Mouse (Mus musculus): Measurements from ENCODE around the gene Ssxb10. TPM values are rescaled to one million over a fixed set of nuclear protein-coding genes. Genes with fewer than 3 reads are reported as not detected.
A peak's percentile ranks its signal among the peaks of the same experiment; 100 is the strongest.
"Not testable (repeated sequence)": the region's sequence is repeated elsewhere in the genome, so short reads cannot be mapped to it uniquely, and the experiment has no call there.

Gene Ssxb10
- total RNA-seq (2021) = not detected
- long read RNA-seq, experiment 1 = 0 reads
- long read RNA-seq, experiment 2 = 0 reads

DNA sequence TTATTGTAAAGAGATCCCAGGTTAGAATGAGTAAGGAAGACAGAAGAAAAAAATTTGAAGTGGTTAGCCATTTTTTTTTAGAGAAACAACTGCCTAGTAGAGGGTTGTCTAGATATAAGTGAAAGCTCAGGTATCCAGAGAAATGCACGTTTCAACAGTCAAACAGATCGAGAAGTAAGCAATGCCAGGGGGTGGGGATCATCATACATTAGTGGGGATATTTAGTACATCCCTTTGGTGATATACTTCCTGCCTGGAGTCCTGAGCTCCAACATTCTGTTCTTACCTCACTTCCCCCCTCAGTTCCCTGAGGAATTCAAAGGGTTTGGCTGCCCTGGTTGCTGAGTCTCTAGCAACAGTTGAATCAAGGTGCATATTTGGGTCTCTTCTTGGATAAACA lies at the start of gene Ssxb10:
TSS of gene Ssxb10 (plus strand) at position 301 of the 400 bp plus-strand sequence.
- intact Hi-C loops (cut with DNase I) = no loop called here
- no peak for DNase-seq

DNA sequence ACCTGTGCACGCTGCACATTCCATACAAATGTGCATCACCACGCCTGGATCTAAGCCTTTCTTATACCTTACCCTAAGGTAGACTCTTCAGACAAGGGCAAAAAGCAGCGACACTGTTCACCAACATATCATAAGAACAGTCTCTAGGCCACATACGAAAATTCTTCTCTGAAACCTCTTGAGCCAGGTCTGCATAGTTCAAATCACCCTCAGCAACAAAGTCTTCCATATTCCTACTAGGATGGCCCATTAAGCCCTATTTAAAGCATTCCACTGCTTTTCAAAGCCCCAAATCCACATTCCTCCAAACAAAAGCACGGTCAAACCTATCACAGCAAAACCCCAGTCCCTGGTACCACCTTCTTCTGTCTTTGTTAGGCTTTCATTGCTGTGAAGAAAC lies 38.6 kb upstream of the Ssxb10 start:
- intact Hi-C loops (cut with DNase I) = no loop called here
- DNase-seq = no peak

DNA sequence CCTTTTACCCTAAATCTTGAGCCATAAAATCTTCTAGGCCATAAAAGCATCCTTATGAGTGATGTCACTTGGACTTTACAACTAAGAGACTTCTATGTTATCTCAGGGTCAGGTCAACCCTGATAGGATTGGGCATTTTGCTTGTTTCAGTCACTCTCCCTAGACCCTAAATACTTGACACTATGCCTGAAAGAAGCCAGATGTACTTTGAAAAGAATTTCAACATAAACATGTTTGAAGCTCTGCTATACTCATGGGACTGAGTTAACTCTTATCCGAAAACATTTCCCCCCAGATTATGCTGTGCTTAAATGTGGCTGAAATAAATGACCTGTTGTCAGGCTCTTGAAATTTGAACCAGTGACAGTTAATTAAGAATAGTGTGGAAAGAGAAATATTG lies 17.9 kb upstream of the Ssxb10 start:
- DNase-seq = no peak
- intact Hi-C loops (cut with DNase I) = no loop called here

DNA sequence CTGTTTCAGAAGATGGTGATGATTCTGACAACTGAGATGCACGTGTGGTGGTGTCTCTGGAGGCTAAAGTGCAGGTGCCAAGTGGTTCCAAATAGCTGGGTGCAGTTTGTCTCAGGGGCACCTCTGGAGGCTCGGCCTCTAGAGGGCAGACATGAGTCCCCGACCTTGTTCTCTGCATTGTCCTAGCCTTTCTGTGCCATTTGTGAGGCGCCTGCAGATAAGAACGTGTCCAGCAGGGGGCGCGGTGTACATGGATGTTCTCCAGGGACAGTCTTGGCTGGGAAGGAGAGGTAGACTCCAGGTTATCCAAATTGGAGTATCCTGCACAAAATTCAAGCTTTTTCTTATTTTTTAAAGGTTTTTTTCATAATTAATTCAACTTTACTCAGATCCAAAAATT lies 12.3 kb upstream of the Ssxb10 start:
- intact Hi-C loops (cut with DNase I) = not testable (repeated sequence)
- DNase-seq = peak; percentile 15 to 58

DNA sequence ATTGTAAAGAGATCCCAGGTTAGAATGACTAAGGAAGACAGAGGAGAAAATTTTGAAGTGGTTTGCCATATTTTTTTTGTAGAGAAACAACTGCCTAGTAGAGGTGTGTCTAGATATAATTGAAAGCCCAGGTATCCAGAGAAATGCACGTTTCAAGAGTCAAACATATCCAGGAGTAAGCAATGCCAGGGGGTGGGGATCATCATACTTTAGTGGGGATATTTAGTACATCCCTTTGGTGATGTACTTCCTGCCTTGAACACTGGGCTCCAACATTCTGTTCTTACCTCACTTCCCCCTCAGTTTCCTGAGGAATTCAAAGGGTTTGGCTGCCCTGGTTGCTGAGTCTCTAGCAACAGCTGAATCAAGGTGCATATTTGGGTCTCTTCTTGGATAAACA lies 39.5 kb downstream of the Ssxb10 start, which contains the start of gene Ssxb9:
TSS of gene Ssxb9 (plus strand) at position 301 of the 400 bp plus-strand sequence.
- DNase-seq; intact Hi-C loops (cut with DNase I): not testable (repeated sequence)

Other genes starting within 250 kb of the Ssxb10 start
- gene Was, start 236.9 kb upstream of the Ssxb10 start, total RNA-seq (2021) = 1 to 10 TPM; 2.7 to 4.0 TPM
- 10 to 100 TPM; 67.7 to 71.3 TPM for gene Wdr13, start 194.5 kb upstream of the Ssxb10 start, total RNA-seq (2021)
- gene Rbm3, start 181.5 kb upstream of the Ssxb10 start, total RNA-seq (2021) = 100 to 1,000 TPM; 158 to 181 TPM
- gene Tbc1d25, start 151.2 kb upstream of the Ssxb10 start, total RNA-seq (2021) = 1 to 10 TPM; 4.1 to 4.2 TPM
- gene Ebp, start 133.9 kb upstream of the Ssxb10 start, total RNA-seq (2021) = 10 to 100 TPM; 19.0 to 24.7 TPM
- 1 to 10 TPM; 1.8 to 3.7 TPM for gene Porcn, start 120.9 kb upstream of the Ssxb10 start, total RNA-seq (2021)
- gene Ftsj1, start 75.0 kb upstream of the Ssxb10 start, total RNA-seq (2021) = 10 to 100 TPM in 1 of 2 experiments, 1 to 10 TPM in 1; 9.8 to 12.7 TPM
- 1 to 10 TPM in 1 of 2 experiments, under 1 TPM in 1; 0.78 to 1.6 TPM for gene Slc38a5, start 56.3 kb upstream of the Ssxb10 start, total RNA-seq (2021)
- not detected for gene Ssxb9, start 39.6 kb downstream of the Ssxb10 start, total RNA-seq (2021)
- gene Ssxb1, start 85.9 kb downstream of the Ssxb10 start, total RNA-seq (2021) = not detected
- not detected for gene Ssxb2, start 134.3 kb downstream of the Ssxb10 start, total RNA-seq (2021)
- gene Gm14459, start 197.5 kb downstream of the Ssxb10 start, total RNA-seq (2021) = not detected
- not detected for gene Ssxb6, start 220.8 kb downstream of the Ssxb10 start, total RNA-seq (2021)

Measured in heart, postnatal 14 days (tissue).